Mouse (Mus musculus) limb, embryonic 11.5 days (tissue): ENCODE data around the gene Nppb. TPM values are rescaled to one million over a fixed set of nuclear protein-coding genes. Genes with fewer than 3 reads are reported as not detected.

Source experiments
- ATAC-seq: fragments of 200-750 bp; cut with Nextera tagmentation; 2 replicates; pipeline ENCODE4 v1.8.0; 2017; ENCODE audit warnings: low read depth; ENCODE audit not compliant: insufficient number of reproducible peaks, low FRiP score, low TSS enrichment
- DNase-seq: peaks from one replicate; pipeline ENCODE4 v3.0.0-alpha.2; 2015; ENCODE audit warnings: low spot score
- H3K27ac ChIP-seq: fragments of 300-500 bp; sonication (generic); replicated peaks from 2 replicates; pipeline ENCODE4 v1.5.1; 2014; ENCODE audit warnings: low read depth, mild to moderate bottlenecking, low read length
- H3K27me3 ChIP-seq: fragments of 300-500 bp; sonication (generic); 2 replicates; pipeline ENCODE4 v1.6.1; 2014; ENCODE audit warnings: mild to moderate bottlenecking, low read length, mixed read lengths; ENCODE audit not compliant: control insufficient read depth, insufficient read depth
- H3K36me3 ChIP-seq: fragments of 300-500 bp; sonication (generic); 2 replicates; pipeline ENCODE4 v1.6.1; 2014; ENCODE audit warnings: mild to moderate bottlenecking, low read length, moderate library complexity, mixed read lengths; ENCODE audit not compliant: control insufficient read depth, insufficient read depth
- H3K4me1 ChIP-seq: fragments of 300-500 bp; sonication (generic); 2 replicates; pipeline ENCODE4 v1.6.1; 2014; ENCODE audit warnings: low read length, mixed read lengths; ENCODE audit not compliant: control insufficient read depth, insufficient read depth
- H3K4me2 ChIP-seq: fragments of 300-500 bp; sonication (generic); 2 replicates; pipeline ENCODE4 v1.6.1; 2014; ENCODE audit warnings: low read depth, mild to moderate bottlenecking, moderate library complexity; ENCODE audit not compliant: severe bottlenecking
- H3K4me3 ChIP-seq: fragments of 300-500 bp; sonication (generic); 2 replicates; pipeline ENCODE4 v1.5.1; 2014; ENCODE audit warnings: low read depth, low read length
- H3K9ac ChIP-seq: fragments of 300-500 bp; sonication (generic); 2 replicates; pipeline ENCODE4 v1.6.1; 2014; ENCODE audit warnings: mild to moderate bottlenecking, low read length
- H3K9me3 ChIP-seq: fragments of 300-500 bp; sonication (generic); 2 replicates; pipeline ENCODE4 v1.6.1; 2016; ENCODE audit warnings: low read length; ENCODE audit not compliant: control insufficient read depth
- WGBS: fragments of 180-500 bp; shearing (Covaris S2); extraction: QIAGEN DNeasy Blood & Tissue Kit; methylation state at CpG from one replicate; pipeline ENCODE4 v1.1.7; 2014; 5-methylcytosine and 5-hydroxymethylcytosine counted together
- polyA plus RNA-seq: library from polyadenylated mRNA; unstranded; fragments of >200 nt; fragmentation: Nextera tagmentation; extraction: Ambion mirVana; gene quantifications from 2 replicates; pipeline ENCODE4 v1.2.1, GENCODE M21; 2014

Nppb gene
- polyA plus RNA-seq, 1 experiment from 2014 or later = not detected

- DNase-seq (peak; percentile 88), ATAC-seq (peak; percentile 14; the same call in 1 of the 2 replicates)
- H3K4me3 ChIP-seq = peak within 1 kb of the TSS; percentile 89
- peak within 1 kb of the TSS; percentile 98 for H3K4me2 ChIP-seq
- H3K36me3 ChIP-seq = peaks cover 19% of the 10 kb centered on the region
- peak within 1 kb of the TSS; percentile 74 for H3K9ac ChIP-seq
- WGBS = 3% methylated on average over 35 of the region's 35 CpGs
- peak within 1 kb of the TSS; percentile 22; the same call in 1 of the 2 replicates for H3K27ac ChIP-seq
- peaks cover 17% of the 10 kb centered on the region for H3K4me1 ChIP-seq
- no peaks in the 10 kb centered on the region for H3K9me3 ChIP-seq
- no peaks in the 10 kb centered on the region for H3K27me3 ChIP-seq
Measured at GRCm38 (mm10) chr4:147940576-147941044, 45.0 kb upstream of the Nppb start, which contains the start of gene 2510039O18Rik. Gene 2510039O18Rik (plus strand): TSS chr4:147940895.

DNA sequence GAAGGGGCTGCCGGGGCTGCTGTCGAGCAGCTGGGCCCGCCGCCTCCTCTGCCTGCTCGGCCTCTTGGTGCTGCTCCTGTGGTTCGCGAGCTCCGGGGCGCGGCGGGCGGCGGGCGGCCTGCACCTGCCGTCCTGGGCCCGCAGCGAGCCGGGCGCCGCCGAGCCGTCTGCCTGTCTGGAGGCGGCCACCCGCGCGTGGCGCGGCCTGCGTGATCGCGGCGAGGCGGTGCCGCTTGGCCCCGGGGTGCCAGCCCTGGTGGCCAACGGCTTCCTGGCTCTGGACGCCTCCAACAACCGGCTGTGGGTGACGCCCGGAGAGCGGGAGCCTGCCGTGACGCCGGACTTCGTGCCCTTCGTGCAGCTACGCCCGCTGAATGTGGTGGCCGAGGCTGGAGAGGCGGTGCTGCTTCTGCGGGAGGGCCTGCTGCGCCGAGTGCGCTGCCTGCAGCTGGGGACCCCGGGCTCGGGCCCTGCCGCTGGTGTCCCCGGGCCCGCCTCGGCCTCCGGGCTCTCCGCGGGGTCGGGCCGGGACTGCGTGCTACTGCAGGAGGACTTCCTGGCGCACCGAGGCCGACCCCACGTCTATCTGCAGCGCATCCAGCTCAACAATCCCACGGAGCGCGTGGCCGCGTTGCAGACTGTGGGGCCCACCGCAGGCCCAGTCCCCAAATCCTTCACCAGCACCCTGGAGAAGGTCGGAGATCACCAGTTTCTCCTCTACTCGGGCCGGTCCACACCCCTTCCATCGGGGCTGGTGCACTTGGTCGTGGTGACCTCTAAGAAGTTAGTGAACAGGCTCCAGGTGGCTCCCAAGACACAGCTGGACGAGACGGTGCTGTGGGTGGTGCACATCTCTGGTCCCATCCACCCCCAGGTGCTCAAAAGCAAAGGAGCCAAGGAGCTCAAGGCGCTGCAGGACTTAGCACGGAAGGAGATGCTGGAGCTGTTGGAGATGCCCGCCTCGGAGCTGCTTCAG is 44.3 kb upstream of the Nppb start:
- 7% methylated on average over 79 of the region's 88 CpGs for WGBS
- ATAC-seq = peak; percentile 18; the same call in 1 of the 2 replicates
- DNase-seq = peak; percentile 35

DNA sequence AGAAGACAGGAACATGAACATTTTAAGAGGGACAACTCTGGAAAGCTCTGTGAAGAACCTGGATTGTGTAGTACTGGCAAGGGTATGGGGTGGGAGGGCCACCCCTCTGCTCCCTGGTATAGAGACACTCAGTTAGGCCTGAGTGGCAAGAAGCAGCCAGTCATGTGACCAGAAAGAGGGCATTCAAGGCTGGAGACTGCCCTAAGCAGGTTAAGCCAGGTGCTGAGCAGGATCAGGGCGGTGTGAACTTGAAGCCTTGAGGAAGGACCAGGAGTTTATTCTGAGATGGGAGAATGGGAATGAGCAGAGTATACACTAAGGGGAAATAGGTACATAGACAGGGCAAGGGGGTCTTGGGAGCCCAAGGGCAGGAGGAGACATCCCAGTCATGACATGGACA is 42.6 kb upstream of the Nppb start:
- H3K36me3 ChIP-seq = peaks cover 32% of the 10 kb centered on the region
- H3K4me2 ChIP-seq = no peak overlapping the region
- WGBS = 100% methylated on average over 1 of the region's 1 CpGs
- no peak overlapping the region for H3K9ac ChIP-seq
- DNase-seq (no peak), ATAC-seq (no peak)
- no peak overlapping the region for H3K4me3 ChIP-seq
- peaks cover 15% of the 10 kb centered on the region for H3K4me1 ChIP-seq
- no peaks in the 10 kb centered on the region for H3K9me3 ChIP-seq
- H3K27me3 ChIP-seq = no peaks in the 10 kb centered on the region
- H3K27ac ChIP-seq = no peak overlapping the region

More for the DNA sequence above, 44.3 kb upstream of the Nppb start:
- Histone ChIP-seq H3K36me3 (peaks cover 23% of the 10 kb centered on the region), H3K4me2 (peak overlapping the region; percentile 98), H3K27ac (no peak overlapping the region), H3K9me3 (no peaks in the 10 kb centered on the region), H3K27me3 (no peaks in the 10 kb centered on the region), H3K9ac (peak overlapping the region; percentile 74), H3K4me1 (peaks cover 15% of the 10 kb centered on the region), H3K4me3 (peak overlapping the region; percentile 89)

DNA sequence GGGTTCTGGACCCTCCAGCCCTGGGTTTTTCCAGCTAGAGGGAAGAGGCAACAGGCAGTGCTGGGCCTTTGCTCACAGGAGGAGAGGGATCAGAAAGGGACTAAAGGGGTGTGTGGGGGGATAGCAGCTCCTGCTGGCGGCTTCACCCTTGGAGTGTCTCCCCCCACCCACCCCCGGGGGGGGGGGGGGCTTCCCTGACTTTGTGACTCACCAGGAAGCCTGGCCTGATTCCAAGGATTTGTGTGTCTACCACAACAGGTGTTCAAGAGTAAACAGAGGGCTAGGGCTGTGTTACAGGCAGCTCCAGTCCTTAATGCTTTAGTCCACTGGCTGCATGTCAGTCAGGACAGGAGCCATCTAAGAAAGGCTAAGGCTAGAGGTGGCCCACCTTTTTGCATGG is 38.1 kb upstream of the Nppb start:
- Histone ChIP-seq H3K27me3 (no peaks in the 10 kb centered on the region), H3K36me3 (peaks cover 34% of the 10 kb centered on the region), H3K9ac (no peak overlapping the region), H3K4me1 (no peaks in the 10 kb centered on the region), H3K4me3 (no peak overlapping the region), H3K4me2 (no peak overlapping the region), H3K9me3 (no peaks in the 10 kb centered on the region), H3K27ac (no peak overlapping the region)
- WGBS = 80% methylated on average over 1 of the region's 2 CpGs
- no peak for DNase-seq
- no peak for ATAC-seq

DNA sequence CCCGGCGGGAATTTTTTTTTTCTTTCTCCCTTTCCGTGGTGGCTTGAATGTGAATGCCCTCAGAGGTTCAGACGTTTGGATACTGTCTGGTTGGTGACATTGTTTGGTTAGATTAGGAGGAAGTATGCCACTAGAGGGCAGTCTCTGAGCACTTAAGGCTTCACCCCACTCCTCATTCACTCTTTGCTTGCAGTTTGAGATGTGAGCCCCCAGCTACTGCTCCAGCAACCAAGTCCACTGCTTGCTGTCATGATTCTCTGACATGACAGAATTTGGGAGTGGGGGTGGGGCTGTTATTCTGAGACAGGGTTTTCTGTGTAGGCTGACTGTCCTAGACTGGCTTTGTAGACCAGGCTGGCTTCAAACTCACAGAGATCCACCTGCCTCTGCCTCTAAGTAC is 32.0 kb upstream of the Nppb start:
- 13% methylated on average over 4 of the region's 4 CpGs for WGBS
- no peak overlapping the region for H3K27ac ChIP-seq
- no peak overlapping the region for H3K9ac ChIP-seq
- no peaks in the 10 kb centered on the region for H3K4me1 ChIP-seq
- H3K36me3 ChIP-seq = no peaks in the 10 kb centered on the region; the same call in 1 of the 2 replicates
- H3K9me3 ChIP-seq = no peaks in the 10 kb centered on the region
- H3K4me2 ChIP-seq = no peak overlapping the region
- ATAC-seq (no peak), DNase-seq (no peak)
- no peaks in the 10 kb centered on the region for H3K27me3 ChIP-seq
- H3K4me3 ChIP-seq = no peak overlapping the region

DNA sequence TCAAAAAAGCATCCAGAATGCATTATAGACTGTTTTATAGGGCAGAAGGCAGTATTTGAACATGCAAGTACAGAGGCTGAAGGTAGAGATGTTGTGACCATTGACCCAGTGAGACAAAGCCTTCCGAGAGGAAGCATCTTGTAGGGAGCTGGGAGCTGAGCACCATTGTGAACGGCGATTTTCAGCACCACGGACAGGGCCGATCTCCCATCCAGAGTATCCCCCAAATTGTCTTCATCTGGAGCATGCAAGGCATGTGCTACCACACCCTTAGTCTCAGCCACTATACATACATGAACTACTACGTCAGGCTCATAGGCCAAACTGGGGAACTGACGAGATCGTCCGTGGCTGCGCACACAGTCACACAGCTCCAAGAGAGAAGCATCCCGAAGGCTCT is 28.4 kb upstream of the Nppb start:
- Histone ChIP-seq H3K36me3 (no peaks in the 10 kb centered on the region), H3K9me3 (no peaks in the 10 kb centered on the region), H3K27ac (no peak overlapping the region), H3K9ac (no peak overlapping the region), H3K27me3 (no peaks in the 10 kb centered on the region), H3K4me1 (no peaks in the 10 kb centered on the region), H3K4me3 (no peak overlapping the region), H3K4me2 (no peak overlapping the region)
- ATAC-seq (no peak), DNase-seq (peak; percentile 80)
- 44% methylated on average over 11 of the region's 11 CpGs for WGBS

DNA sequence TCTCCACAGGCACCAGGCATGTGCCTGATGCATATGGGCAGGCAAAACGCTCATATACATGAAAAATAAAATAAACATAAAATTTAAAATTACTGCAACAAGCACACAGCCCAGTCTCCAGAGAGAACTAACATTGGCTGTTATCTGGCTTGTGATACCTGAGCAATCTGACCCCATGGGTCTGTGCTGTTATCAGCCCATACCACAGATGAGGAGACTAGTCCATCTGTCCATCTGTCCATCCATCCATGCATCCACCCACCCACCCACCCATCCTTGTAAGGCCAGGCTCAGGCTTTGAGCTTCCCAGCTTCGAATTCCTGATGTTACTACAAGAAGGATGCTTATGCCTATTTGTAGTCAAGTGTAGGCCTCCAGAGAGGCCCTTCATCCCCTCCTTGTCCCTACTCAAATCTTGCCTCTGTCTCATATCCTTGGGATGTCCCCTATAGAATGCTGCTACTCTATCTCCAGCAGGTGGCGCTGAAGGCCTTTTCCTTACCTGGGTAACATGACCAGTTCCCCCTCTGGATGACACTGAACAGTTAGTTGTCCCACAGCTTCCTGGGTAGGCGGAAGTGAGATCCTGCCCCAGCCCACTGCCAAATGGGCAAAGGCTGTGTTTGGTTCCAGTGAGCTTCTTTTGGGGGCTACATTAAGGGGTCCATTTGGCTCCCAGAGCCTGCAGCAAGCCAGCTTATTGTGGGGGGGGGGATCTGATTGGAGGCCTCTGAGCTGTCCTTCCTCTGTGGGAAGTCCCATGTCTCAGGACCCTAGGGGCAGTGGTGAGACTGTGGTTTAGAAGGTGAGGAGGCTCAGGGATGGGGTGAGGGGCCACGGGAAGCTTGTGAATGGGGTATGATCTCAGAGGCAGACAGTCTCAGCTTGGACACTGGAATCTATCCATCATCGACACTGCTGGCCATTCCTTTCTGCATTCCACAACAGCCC is 25.4 kb upstream of the Nppb start:
- no peak overlapping the region for H3K4me2 ChIP-seq
- no peaks in the 10 kb centered on the region for H3K4me1 ChIP-seq
- WGBS = 44% methylated on average over 6 of the region's 6 CpGs
- H3K27ac ChIP-seq = no peak overlapping the region
- no peaks in the 10 kb centered on the region for H3K36me3 ChIP-seq
- no peaks in the 10 kb centered on the region for H3K27me3 ChIP-seq
- DNase-seq (peak; percentile 77), ATAC-seq (peak; percentile 26; the same call in 1 of the 2 replicates)
- H3K9me3 ChIP-seq = no peaks in the 10 kb centered on the region
- H3K4me3 ChIP-seq = no peak overlapping the region
- no peak overlapping the region for H3K9ac ChIP-seq

- no peak for ATAC-seq
- 64% methylated on average over 6 of the region's 6 CpGs for WGBS
- Histone ChIP-seq H3K4me2 (no peak overlapping the region), H3K36me3 (no peaks in the 10 kb centered on the region), H3K27me3 (no peaks in the 10 kb centered on the region), H3K9ac (no peak overlapping the region), H3K9me3 (no peaks in the 10 kb centered on the region), H3K4me1 (no peaks in the 10 kb centered on the region), H3K27ac (no peak overlapping the region), H3K4me3 (no peak overlapping the region)
- no peak for DNase-seq
Measured at GRCm38 (mm10) chr4:147962781-147963180, 22.8 kb upstream of the Nppb start.
